In genomic region chr10:127566553-127567326, GRCm38 (mm10) we compare ENCODE assay signal across 23 mouse cellular contexts. TPM values are rescaled to one million over a fixed set of nuclear protein-coding genes. Genes with fewer than 3 reads are reported as not detected.
A peak's percentile ranks its signal among the peaks of the same experiment; 100 is the strongest.
DNase-seq lines count a peak whose midpoint lies in the region; ATAC-seq lines count a peak whose summit lies in the region.
"Had no signal": no experiment of that assay in that cellular context is flagged by ENCODE, and none has a peak within 500 bp of the region (broad histone marks: within the 10 kb centered on the region; RNA-seq: fewer than 3 reads in every experiment).

No protein-coding gene starts in this region.

- no peak for DNase-seq in cerebellum, postnatal 4 days (ENCODE audit: low spot score in 2 of 2)
- DNase-seq in adrenal gland, adult 8-10 months, result peak; percentile 77
- DNase-seq in adrenal gland, postnatal 36 days, result peak; percentile 74 to 78
- DNase-seq in cerebellum, postnatal 25 days, result peak; percentile 61 to 67
- DNase-seq in B cell, adult 2 months, result no peak
- DNase-seq in left cerebral cortex, postnatal 14 days (ENCODE audit: low spot score in 2 of 2), result no peak
- DNase-seq: gastrocnemius, adult 2 months; gastrocnemius, postnatal 36 days; heart, adult 2 months; heart, postnatal 10 days; kidney, adult 18-20 months; kidney, postnatal 36 days; liver, embryonic 13.5 days; lung, adult 18-20 months; right cerebral cortex, postnatal 25 days had no signal

- ATAC-seq in cerebellum, adult (ENCODE audit: insufficient number of reproducible peaks, low FRiP score, low TSS enrichment), result 0 out of 2 replicates have a peak, but pooled peaks have one; percentile 49
- ATAC-seq: CD4-positive, CD25-positive, alpha-beta regulatory T cell, adult 4 months; forebrain, embryonic 16.5 days; inflammation-experienced regulatory T-cells, adult 6 months; lung, postnatal 0 days; midbrain, embryonic 15.5 days had no signal

- intact Hi-C loops in left cerebral cortex, postnatal 14 days (cut with DNase I), result no loop called here

RNA-seq across cellular contexts. Expression of gene Nxph4, which starts 32.4 kb away (rescaled TPM):
- total RNA-seq in adrenal gland, adult 8-10 months (2022), result 10 to 100 TPM in 3 of 4 experiments, 1 to 10 TPM in 1; 8.3 to 16.8 (median 13.2) TPM
- total RNA-seq in adrenal gland, postnatal 36 days (2021), result 1 to 10 TPM; 5.0 to 6.3 TPM
- 1 to 10 TPM; 4.4 to 7.4 TPM for total RNA-seq in left cerebral cortex, postnatal 14 days (2021)
- total RNA-seq: hematopoietic stem cell, adult 5-6 weeks; neutrophil, adult 5-6 weeks had no signal

RNA-seq across cellular contexts. Expression of gene Shmt2, which starts 44.5 kb away (rescaled TPM):
- total RNA-seq in adrenal gland, adult 8-10 months (2022), result 10 to 100 TPM; 45.3 to 56.0 (median 49.8) TPM
- 10 to 100 TPM; 46.8 to 47.1 TPM for total RNA-seq in adrenal gland, postnatal 36 days (2021)
- 10 to 100 TPM; 27.5 to 32.9 TPM for total RNA-seq in left cerebral cortex, postnatal 14 days (2021)

RNA-seq across cellular contexts. Expression of gene Ndufa4l2, which starts 52.0 kb away (rescaled TPM):
- total RNA-seq in adrenal gland, adult 8-10 months (2022), result 10 to 100 TPM; 42.4 to 64.4 (median 50.7) TPM
- total RNA-seq in adrenal gland, postnatal 36 days (2021), result 10 to 100 TPM; 29.7 to 45.6 TPM
- 1 to 10 TPM; 7.4 to 8.9 TPM for total RNA-seq in left cerebral cortex, postnatal 14 days (2021)
- total RNA-seq: hematopoietic stem cell, adult 5-6 weeks; neutrophil, adult 5-6 weeks had no signal

RNA-seq across cellular contexts. Expression of gene Lrp1, which starts 54.2 kb away (rescaled TPM):
- 100 to 1,000 TPM; 212 to 271 (median 242) TPM for total RNA-seq in adrenal gland, adult 8-10 months (2022)
- 100 to 1,000 TPM; 192 to 251 TPM for total RNA-seq in adrenal gland, postnatal 36 days (2021)
- 100 to 1,000 TPM; 285 to 305 TPM for total RNA-seq in left cerebral cortex, postnatal 14 days (2021)

Comparison
In these comparisons a context has a peak if more than half of its experiments do, and no peak if none do; other contexts are left out.
1. DNase-seq: peak in adrenal gland, adult 8-10 months (single experiment), adrenal gland, postnatal 36 days (2 of 2) and cerebellum, postnatal 25 days (2 of 2); none in cerebellum, postnatal 4 days (0 of 2), B cell, adult 2 months (0 of 2) and left cerebral cortex, postnatal 14 days (0 of 2).